Mouse (Mus musculus): ENCODE results near the gene Wfdc2. TPM values are rescaled to one million over a fixed set of nuclear protein-coding genes. Genes with fewer than 3 reads are reported as not detected.
"Not testable (repeated sequence)": the region's sequence is repeated elsewhere in the genome, so short reads cannot be mapped to it uniquely, and the experiment has no call there.

The Wfdc2 gene
- polyA plus RNA-seq, 2 experiments from 2014 or later: 2.2 to 3.0 TPM

DNA sequence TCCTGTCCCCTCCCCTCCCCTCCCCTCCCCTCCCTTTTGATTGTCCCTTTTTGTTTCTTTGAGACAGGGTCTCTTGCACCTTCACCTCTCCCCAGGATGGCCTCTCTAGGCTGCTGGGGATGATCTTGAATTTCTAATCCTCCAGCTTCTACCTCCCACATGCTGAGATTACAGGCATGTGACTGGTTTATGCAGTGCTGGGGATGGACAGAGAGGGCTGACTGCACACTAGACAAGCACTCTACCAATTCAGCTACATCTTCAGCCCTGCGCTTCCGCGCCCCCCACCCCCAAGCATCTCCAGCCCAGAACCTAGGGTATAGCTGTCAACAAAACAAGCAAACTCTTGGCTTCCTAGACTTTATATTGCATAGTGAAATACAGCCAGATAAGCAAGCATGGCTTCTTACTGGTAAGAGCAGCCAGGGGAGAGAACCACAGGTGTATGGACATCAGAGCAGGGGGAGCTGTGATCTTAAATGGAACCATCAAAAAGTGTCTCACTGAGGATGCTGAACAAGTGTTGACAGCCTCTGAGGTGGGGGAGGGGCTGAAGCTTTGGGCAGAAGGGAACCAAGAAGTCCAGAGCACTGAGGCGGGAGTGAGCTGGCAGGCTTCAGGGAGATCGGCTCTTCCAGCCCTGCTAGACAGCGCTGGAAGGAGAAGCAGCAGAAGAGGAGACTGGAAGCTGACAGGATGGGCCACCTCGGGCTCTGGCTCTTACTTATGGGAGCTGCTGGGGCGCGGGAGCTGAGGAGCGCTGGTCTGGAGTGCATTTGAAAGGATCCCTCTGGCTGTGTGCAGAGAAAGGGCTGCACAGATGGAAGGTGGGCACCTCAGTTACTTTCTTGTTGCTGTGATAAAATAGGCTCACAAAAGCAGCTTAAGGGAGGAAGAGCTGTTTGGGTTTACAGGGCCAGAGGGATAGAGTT is 12.0 kb upstream of the Wfdc2 start:
- no peak for ATAC-seq

DNA sequence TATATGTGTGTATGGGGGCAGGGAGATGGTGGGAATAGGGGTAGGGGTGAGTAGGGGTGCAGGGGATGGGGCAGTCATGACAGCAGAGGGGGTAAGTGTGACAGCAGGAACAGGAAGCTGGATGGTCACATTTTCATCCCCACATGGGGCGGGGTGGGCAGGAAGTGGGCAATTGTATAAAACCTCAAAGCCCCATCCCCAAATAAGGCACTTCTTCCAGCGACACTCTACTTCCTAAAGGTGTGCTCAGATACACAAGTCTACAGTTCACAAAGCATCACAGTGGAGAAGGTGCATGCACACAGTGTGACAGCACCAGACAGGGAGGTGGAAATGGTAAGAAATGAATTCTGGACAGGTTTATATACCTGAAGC is 11.3 kb upstream of the Wfdc2 start:
- ATAC-seq: peak; percentile 68

DNA sequence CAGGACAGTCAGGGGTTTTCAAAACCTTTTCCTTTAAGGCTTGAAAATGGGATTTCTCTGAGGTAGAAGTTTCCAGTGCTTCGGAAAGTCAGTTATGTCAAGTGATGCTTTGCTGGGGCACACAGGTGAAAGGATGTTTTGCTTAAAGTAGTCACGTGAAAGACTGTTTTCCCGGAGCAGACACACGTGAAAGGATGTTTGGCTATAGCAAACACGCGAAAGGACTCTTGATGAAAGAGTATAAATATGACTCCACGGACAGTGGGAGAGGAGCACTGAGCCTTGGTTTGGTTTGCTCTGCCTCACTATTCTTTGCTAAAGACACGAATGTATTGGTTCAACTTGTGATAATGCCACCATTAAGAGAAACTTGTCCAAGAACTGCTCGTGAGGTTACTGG is 10.7 kb upstream of the Wfdc2 start:
- ATAC-seq: no peak

DNA sequence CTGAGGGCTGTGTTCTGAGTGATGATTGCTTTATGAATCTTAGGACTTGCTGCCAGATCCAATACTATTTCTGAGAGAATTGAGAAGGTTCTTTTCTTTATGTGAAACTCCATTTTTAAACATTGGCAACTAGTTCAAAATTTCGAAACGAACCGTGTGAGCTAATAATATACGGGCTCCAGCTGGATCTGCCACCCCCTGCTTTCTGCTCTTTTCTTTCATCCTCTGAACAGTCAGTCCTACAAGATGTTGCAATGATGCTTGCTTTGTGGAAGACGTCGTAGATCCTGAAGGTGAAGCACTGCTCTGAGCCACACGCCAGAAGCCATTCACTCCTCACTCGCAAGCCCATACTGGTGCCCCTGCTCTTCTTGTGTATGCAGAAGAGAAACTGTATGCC is 3.8 kb upstream of the Wfdc2 start:
- ATAC-seq: no peak

DNA sequence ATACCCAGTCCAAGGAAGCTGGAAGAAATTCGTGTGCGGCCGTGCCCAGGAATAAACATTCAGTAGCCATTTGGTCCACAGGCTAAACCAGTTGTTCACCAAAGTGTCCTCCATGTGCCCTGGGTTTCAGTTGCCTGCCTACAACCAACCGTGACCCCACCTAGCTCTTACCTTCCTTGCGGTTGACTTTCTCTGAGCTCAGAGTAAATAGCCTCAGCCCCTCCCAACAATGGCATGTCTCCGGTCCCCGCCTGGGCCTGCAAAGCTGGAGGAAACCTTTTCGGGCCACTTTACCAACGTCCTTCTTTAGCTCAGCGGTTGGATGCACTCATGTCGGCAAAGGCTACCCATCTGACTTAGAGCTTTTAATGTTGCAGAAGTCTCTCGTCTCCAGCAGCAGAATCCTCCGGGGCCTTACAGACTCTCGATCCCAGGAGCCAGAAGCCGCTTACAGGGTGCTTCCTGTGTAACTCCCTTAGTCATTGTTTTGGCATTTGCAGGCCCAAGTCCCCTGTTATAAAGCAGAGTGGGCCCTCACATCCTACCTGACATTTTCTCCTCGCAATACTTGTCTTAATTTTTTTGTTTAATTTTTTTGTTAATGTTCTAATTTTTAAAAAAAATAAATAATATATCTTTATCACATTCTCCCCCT is 3.1 kb upstream of the Wfdc2 start:
- ATAC-seq: peak; percentile 53

DNA sequence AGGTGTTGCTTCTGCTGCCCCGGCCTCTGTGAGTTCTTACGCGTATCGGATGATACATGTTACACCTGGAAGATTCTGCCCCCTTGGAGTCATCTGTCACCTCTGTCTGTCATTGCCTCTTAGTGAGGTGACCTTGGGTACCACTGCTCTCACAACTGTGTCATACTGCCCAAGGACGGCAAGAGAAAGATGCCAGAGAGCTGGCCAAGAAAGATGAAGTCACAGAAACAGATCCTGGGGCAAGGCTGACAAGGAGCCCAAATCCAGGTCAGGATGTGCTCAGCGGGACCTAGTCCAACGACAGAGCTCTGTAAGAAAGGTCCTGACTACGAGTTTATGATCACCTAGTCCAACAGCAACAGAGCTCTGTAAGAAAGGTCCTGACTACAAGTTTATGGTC is 2.1 kb upstream of the Wfdc2 start:
- ATAC-seq: no peak

DNA sequence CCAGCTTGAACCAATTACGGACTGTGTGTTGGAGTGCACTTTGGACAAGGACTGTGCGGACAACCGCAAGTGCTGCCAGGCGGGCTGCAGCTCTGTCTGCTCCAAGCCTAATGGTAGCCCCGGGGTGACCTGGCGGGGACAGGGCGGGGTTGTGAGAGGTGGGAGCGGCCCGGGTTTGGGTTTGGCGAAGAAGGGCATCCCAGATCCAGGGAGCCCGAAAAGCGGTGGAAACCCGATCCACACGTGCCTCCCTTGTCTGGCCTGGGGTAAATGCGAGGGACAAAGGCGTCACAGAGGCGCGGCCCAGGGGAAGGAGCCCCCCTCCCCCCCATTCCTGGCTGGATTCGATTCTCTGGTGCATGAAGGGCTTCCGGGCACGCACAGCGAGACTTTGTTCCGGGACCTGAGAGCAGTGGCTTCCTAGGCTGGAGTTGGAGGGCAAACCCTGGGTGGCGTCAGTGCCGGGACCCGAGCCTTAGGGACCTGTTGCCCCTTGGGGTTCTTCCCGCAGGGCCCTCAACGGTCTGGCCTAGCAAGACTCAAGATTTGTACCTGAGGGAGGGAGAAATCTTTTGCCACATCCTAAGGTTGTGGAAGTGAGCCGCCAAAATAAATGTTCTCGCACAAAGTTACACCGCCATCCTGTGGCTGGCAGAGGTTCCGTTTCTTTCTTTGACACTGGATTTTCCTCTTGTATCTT is 1.3 kb downstream of the Wfdc2 start:
- ATAC-seq: peak; percentile 81

DNA sequence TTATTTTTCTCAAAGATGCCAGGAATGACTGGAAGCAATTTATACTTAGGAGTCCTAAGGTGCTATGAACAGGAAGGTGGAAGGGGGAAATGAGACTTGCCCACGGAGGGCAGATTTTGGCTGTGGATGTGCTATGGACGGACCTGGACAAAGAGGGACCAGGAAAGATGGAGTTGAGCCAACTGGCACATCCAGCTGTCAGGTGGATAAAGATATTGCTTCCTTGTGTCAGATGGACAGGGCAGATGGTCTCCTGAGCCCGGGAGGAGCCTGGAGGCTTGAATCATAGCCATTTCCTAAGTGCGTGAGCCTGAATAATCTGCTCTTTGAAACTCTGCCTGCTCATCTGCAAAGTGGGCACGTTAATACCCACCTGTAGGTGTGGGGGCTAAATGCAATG is 2.1 kb downstream of the Wfdc2 start:
- no peak for ATAC-seq

DNA sequence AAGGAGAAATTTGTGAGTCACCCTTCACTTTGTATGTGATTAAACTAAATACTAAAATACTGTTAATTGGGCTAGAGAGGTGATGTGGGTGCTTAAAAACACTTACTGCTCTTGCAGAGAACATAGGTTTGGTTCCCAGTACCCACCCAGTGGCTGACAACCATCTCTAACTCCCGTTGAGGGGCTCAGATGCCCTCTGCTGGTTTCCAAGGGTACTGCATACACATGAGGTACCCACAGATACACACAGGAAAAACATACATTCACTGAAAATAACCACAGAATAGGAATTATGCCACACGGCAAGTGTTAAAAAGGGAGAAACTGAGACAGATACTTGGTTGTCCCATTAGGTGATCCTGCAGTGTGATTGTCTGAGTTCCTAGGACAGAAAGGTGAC is 4.8 kb downstream of the Wfdc2 start:
- ATAC-seq: no peak

DNA sequence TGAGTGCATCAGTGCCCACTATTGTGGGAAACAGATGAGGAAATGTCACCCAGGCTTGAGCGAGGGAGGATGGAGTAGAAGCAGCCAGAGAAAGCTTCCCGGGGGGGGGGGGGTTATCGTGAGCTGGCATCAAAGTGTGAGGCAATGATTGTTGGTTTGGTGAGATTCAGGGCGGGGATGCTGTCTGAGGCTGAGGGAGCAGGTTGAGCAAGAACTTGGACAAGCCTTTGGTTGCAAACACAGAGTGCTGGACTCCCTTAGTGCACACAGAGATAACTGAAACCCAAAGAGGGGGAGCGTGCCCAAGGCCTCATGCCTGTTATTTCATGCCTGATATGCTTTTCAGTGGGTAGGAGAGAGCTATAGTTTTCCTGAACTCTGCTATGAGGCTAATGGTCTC is 5.2 kb downstream of the Wfdc2 start:
- ATAC-seq: no peak

DNA sequence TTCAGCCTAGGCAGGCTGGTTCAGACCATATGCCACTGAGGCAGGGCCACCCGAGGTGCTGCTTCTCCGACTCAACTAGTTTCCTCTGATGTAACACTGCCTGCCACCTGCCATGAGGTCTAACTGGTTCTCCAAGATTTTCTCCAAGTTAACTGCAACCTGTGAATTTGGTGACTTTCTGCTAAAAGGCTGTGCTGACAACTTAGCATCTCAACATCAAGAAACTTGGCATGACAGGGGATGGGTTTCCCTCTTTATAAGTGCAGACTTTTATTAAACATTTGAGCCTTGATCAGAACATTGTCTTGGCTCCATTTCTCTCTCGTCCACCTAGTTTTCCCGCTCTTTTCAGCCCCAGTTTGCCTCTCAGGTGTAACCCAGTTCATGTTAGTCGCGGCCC is 11.1 kb downstream of the Wfdc2 start, which contains the start of gene Spint3:
Spint3 (minus strand) TSS at position 101 of the 400 bp plus-strand sequence.
- ATAC-seq: not testable (repeated sequence)

DNA sequence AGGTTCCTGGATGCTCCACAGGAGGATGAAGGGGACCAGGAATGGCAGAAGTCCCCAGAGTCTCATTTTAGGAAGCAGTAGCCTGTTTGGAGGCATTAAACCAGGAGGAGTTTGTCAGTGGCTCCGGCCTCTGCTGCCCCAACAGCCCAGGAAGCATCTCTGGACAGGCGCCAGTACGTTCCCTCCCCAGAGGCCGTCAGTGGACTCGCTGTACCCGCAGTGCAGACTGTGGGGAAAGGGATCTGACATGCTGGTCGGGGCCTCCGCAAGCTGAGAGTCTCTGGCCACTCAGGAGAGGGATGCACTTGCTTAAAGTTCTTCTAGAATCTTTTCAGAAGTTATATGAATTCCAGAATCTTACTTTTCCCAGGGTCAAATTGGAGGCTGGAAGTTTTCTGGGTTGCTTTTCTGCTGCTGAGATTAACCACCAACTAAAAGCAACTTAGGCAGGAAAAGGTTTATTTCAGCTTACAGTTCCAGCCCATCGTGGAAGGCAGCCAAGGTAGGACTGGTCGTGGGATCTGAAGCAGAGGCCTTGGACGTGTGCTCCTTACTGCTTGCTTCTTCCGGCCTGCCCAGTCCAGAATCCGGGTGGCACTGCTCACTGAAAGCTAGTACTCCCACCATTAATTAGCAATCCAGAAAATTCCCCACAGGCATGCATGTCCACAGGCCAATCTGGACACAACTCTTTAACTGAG is 23.0 kb downstream of the Wfdc2 start, which contains the start of gene Wfdc6a:
Wfdc6a (minus strand) TSS at position 423 of the 701 bp plus-strand sequence.
- not testable (repeated sequence) for ATAC-seq

DNA sequence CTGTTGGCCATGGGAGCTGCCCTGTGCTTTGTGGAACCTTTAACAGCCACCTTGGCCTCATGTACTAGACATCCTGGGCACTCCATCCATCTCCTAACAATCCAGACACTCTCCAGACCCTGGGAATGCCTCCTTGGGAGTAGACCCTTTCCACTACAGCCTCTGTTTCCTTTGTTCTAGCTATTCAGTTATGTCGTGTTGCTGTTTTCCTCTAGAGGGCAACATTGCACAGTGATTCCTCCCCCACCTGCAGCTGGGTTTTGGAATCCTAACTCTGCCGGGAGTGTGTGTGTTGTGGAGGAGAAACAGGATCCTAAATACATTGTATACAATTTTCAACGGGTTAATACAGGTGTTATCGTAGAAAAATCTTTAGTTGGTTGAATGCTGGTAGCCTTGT is 29.8 kb downstream of the Wfdc2 start:
- ATAC-seq: no peak

DNA sequence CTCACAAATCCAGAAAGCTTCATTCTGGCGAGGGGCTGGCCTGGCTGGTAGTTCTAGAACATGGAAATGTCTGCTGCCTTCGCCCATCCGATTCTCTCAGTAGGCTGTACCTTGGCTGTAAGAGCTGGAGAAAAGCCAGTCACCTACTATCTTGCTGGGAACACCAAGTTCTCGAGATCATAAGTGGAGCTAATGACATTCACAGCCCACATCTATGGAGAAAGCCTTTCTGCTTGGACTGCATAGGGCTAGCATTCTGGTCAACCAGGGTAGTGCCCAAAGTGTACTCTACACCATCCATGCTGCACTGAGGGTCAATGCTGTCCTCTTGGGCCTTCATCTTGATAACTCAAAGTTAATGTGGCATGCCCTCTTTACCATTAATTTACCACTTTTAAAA is 31.3 kb downstream of the Wfdc2 start, which contains the start of gene Eppin:
Eppin (minus strand) TSS at position 101 of the 400 bp plus-strand sequence.
- ATAC-seq: no peak

DNA sequence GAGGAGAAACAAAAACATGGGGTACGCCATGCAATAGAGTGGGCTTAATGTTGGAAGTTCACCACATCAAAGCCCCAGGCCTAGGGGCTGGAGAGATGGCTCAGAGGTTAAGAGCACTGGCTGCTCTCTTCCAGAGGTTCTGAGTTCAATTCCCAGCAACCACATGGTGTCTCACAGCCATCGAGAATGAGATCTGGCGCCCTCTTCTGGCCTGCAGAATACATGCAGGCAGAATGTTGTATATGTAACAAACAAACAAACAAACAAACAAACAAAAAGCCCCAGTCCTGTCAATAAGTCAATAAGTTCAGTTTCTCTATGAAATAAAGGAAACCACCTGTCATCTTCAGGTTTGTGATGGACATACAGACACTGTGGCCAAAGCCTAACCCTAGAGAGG is 38.0 kb downstream of the Wfdc2 start:
- no peak for ATAC-seq

DNA sequence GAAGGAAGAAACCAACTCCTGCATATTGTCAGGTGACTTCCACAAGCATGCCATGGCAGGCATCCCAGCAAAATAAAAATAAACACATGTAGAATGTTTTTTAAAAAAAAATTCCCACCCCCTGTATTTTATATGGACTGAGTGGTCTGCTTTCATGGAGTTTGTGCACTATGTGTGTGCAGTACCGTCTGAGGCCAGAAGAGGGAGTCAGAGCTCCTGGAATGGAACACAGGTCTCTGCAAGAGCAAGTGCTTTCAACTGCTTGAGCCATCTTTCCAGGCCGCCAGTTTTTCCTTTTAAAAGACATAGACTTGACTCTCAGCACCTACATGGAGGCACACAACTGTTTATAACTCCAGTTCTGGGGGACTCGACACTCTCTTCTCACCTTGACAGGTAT is 41.3 kb downstream of the Wfdc2 start:
- no peak for ATAC-seq

DNA sequence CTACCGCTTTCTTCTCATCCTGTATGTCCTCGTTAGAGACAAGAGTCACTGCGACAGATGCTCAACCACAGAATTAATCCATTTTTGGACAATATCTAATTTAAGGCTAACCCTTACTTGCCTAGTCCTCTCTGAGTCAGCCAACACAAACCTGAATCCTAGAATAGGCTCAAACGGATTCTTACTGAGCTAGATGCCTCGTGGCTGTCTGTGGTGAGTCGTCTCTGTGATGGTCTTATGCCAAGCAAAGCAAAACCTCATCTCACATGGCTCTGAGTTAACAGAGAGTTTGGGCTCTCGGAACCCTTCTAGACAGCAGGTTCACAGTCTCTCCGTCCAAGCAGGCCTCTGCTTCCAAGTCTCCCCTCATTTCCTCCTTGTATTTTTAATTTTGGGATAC is 42.2 kb downstream of the Wfdc2 start:
- ATAC-seq: no peak

DNA sequence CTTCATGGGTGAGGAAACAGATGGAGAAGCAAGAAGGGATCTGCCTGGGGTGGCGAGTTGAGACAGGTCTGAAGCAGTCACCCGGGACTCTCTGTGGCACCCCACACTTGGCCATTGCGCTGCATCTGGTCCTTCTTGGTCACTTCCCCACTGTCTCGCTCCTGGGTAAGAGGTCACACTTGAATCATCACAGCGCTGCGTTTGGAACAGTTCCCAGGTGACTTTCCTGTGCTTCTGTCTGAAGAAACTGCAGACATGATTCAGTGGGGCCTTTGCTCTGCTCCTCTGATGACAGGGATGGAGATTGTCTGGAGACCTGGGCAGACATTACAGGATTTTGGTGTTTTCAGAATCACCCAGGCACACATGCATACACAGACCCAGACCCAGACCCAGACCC is 46.6 kb downstream of the Wfdc2 start:
- no peak for ATAC-seq

DNA sequence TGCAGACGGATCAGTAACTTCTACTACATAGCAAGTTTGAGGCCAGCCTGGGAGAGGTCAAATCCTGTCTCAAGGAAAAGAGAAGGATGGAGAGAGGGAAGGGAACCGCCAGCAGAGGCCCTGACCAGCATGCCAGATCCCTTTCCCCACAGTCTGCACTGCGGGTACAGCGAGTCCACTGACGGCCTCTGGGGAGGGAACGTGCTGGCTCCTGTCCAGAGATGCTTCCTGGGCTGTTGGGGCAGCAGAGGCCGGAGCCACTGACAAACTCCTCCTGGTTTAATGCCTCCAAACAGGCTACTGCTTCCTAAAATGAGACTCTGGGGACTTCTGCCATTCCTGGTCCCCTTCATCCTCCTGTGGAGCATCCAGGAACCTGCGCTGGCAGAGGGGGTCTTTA is 51.3 kb downstream of the Wfdc2 start, which contains the start of the genes Wfdc6b and Wfdc8:
Wfdc6b (plus strand) TSS at position 52 of the 400 bp plus-strand sequence.
Wfdc8 (minus strand) TSS at position 156 of the 400 bp plus-strand sequence.
- not testable (repeated sequence) for ATAC-seq

DNA sequence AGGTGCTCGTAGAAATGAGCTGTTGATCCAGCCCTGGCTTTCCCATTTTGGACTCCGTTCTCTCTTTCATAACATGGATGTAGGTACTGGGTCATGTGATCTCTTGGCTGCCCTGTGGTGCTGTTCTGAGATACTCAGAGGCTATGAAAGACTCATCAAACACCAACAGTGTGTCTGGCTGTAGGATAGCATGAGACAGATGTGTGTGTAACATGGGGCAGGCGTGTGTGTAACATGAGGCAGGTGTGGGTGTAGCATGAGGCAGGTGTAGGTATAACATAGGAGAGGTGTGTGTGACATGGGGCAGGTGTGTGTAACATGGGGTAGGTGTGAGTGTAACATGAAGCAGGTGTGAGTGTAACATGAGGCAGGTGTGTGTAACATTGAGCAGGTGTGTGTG is 53.2 kb downstream of the Wfdc2 start:
- no peak for ATAC-seq

All from CD4-positive, CD25-positive, alpha-beta regulatory T cell, adult 4 months (primary cell).